Mouse (Mus musculus) heart, embryonic 11.5 days (tissue): Measurements from ENCODE around the gene Rtel1. TPM values are rescaled to one million over a fixed set of nuclear protein-coding genes. Genes with fewer than 3 reads are reported as not detected.
A peak's percentile ranks its signal among the peaks of the same experiment; 100 is the strongest.

Experiments
- ATAC-seq: fragments of 200-750 bp; cut with Nextera tagmentation; replicated peaks from 2 replicates; pipeline ENCODE4 v1.8.0; 2017; ENCODE audit warnings: moderate library complexity; ENCODE audit not compliant: insufficient number of reproducible peaks, low FRiP score, low TSS enrichment
- H3K27ac ChIP-seq: fragments of 300-500 bp; sonication (generic); 2 replicates; pipeline ENCODE4 v1.5.1; 2014; ENCODE audit warnings: mild to moderate bottlenecking, low read depth, low read length
- H3K27me3 ChIP-seq: fragments of 300-500 bp; sonication (generic); 2 replicates; pipeline ENCODE4 v1.6.1; 2014; ENCODE audit warnings: mild to moderate bottlenecking, low read length, mixed read lengths; ENCODE audit not compliant: control insufficient read depth, insufficient read depth
- H3K36me3 ChIP-seq: fragments of 300-500 bp; sonication (generic); 2 replicates; pipeline ENCODE4 v1.6.1; 2014; ENCODE audit warnings: mild to moderate bottlenecking, low read length, moderate library complexity, mixed read lengths; ENCODE audit not compliant: control insufficient read depth, insufficient read depth
- H3K4me1 ChIP-seq: fragments of 300-500 bp; sonication (generic); 2 replicates; pipeline ENCODE4 v1.6.1; 2014; ENCODE audit warnings: low read length; ENCODE audit not compliant: control insufficient read depth, insufficient read depth
- H3K4me2 ChIP-seq: fragments of 300-500 bp; sonication (generic); 2 replicates; pipeline ENCODE4 v1.6.1; 2014; ENCODE audit warnings: mild to moderate bottlenecking, moderate library complexity
- H3K4me3 ChIP-seq: fragments of 300-500 bp; sonication (generic); 2 replicates; pipeline ENCODE4 v1.5.1; 2014; ENCODE audit warnings: low read depth, low read length
- H3K9ac ChIP-seq: fragments of 300-500 bp; sonication (generic); 2 replicates; pipeline ENCODE4 v1.6.1; 2014; ENCODE audit warnings: mild to moderate bottlenecking, low read depth, low read length, moderate library complexity
- H3K9me3 ChIP-seq: fragments of 300-500 bp; sonication (generic); replicated peaks from 2 replicates; pipeline ENCODE4 v1.6.1; 2016; ENCODE audit warnings: low read length; ENCODE audit not compliant: control insufficient read depth
- WGBS: fragments of 180-500 bp; shearing (Covaris S2); extraction: QIAGEN DNeasy Blood & Tissue Kit; methylation state at CpG from one replicate; pipeline ENCODE4 v1.1.7; 2014; ENCODE audit not compliant: insufficient replicate concordance; 5-methylcytosine and 5-hydroxymethylcytosine counted together
- polyA plus RNA-seq: library from polyadenylated mRNA; unstranded; fragments of >200 nt; fragmentation: Nextera tagmentation; extraction: Ambion mirVana; gene quantifications from 2 replicates; pipeline ENCODE4 v1.2.1, GENCODE M21; 2014

Gene Rtel1
- polyA plus RNA-seq, 1 experiment from 2014 or later: 34.8 TPM

DNA sequence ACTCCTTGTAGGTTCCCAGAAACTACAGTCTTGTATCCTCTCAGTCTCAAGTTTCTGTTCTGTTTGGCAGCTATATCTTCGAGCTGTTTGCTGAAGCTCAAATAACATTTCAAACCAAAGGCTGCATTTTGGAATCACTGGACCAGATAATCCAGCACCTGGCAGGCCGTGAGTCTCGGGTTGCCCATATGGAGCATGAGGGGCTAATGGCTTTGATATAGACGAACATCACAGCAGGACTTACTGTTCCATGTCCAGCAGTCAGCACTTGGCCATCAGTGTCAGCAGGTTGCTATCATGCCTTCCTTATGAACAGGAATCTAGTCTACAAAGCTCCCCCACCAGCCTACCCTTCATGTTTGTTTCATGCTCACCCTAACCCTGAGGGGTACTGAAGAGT is 20.9 kb downstream of the Rtel1 start:
- Histone ChIP-seq H3K4me2 (no peak overlapping the region), H3K4me1 (no peaks in the 10 kb centered on the region), H3K27me3 (no peaks in the 10 kb centered on the region), H3K27ac (no peak overlapping the region), H3K9ac (no peak overlapping the region), H3K36me3 (peaks cover 19% of the 10 kb centered on the region), H3K4me3 (no peak overlapping the region), H3K9me3 (no peaks in the 10 kb centered on the region)
- ATAC-seq: no peak
- WGBS: 87% methylated on average over 4 of the region's 4 CpGs

- Histone ChIP-seq H3K27ac (peak overlapping the region; percentile 35; the same call in 1 of the 2 replicates), H3K4me1 (no peaks in the 10 kb centered on the region), H3K27me3 (no peaks in the 10 kb centered on the region), H3K4me2 (no peak overlapping the region), H3K9me3 (no peaks in the 10 kb centered on the region), H3K36me3 (peaks cover 18% of the 10 kb centered on the region), H3K9ac (no peak overlapping the region), H3K4me3 (no peak overlapping the region)
- ATAC-seq: no peak
- 69% methylated on average over 6 of the region's 6 CpGs for WGBS
Observed at GRCm38 (mm10) chr2:181342766-181343165, 23.2 kb downstream of the Rtel1 start.

- Histone ChIP-seq H3K4me1 (no peaks in the 10 kb centered on the region), H3K9me3 (no peaks in the 10 kb centered on the region), H3K27ac (no peak overlapping the region), H3K4me2 (no peak overlapping the region), H3K27me3 (no peaks in the 10 kb centered on the region), H3K9ac (no peak overlapping the region), H3K36me3 (peaks cover 37% of the 10 kb centered on the region), H3K4me3 (no peak overlapping the region)
- 77% methylated on average over 3 of the region's 3 CpGs for WGBS
- ATAC-seq: no peak
Observed at GRCm38 (mm10) chr2:181356780-181357179, 37.2 kb downstream of the Rtel1 start.

DNA sequence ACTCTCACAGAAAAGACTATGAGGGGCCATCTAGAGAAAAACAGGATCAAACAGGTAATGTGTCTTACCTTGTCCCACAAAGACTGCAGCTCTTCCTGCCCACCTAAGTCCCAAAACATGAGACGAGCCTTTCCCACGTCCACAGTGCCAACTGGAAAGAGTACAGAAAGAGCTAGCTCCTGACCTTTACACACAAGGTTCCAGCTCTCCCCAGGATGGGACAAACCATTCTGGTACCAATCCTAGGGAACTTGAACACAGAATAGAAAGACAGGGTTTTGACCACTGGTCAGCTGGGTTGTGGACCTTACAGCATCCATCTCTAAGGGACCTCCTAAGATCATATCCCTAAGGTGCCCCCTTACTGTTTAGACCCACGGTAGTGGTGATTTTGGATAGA is 44.4 kb downstream of the Rtel1 start:
- Histone ChIP-seq H3K36me3 (peaks cover 18% of the 10 kb centered on the region), H3K4me2 (peak overlapping the region; percentile 97), H3K27ac (no peak overlapping the region), H3K9me3 (no peaks in the 10 kb centered on the region), H3K9ac (peak overlapping the region; percentile 89), H3K4me3 (peak overlapping the region; percentile 94), H3K27me3 (no peaks in the 10 kb centered on the region), H3K4me1 (peaks cover 21% of the 10 kb centered on the region)
- WGBS: 86% methylated on average over 3 of the region's 3 CpGs
- no peak for ATAC-seq

DNA sequence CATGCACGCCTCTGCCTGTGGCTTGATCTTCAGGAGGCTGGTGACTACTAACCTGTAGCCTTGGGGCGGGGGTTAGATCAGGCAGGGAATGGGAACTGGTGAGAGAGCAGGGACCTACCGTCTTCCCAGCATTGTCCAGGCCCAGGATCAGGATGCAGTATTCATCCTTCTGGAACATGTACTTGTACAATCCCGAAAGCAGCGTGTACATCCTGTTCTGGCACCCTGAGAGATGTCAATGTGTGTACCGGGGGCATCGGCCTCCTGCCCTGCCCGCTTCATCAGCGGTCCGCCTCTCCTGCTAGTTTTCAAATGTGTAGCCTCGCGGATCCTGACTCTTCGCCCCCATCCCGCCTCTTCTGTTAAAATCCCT is 44.9 kb downstream of the Rtel1 start:
- peak; percentile 2; the same call in 1 of the 2 replicates for ATAC-seq
- H3K4me1 ChIP-seq: peaks cover 21% of the 10 kb centered on the region
- no peaks in the 10 kb centered on the region for H3K27me3 ChIP-seq
- H3K36me3 ChIP-seq: peaks cover 13% of the 10 kb centered on the region
- peak overlapping the region; percentile 97 for H3K4me2 ChIP-seq
- peak overlapping the region; percentile 89 for H3K9ac ChIP-seq
- H3K4me3 ChIP-seq: peak overlapping the region; percentile 94
- 7% methylated on average over 14 of the region's 14 CpGs for WGBS
- H3K27ac ChIP-seq: peak overlapping the region; percentile 90
- H3K9me3 ChIP-seq: no peaks in the 10 kb centered on the region

GRCm38 (mm10) chr2:181364860-181365596 is 45.5 kb downstream of the Rtel1 start, which contains the start of the genes Zgpat and Arfrp1:
TSS of gene Zgpat (plus strand) at chr2:181364928.
TSS of gene Arfrp1 (minus strand) at chr2:181365404.
- H3K9ac ChIP-seq: peak within 1 kb of the TSS; percentile 89
- WGBS: under 1% methylated on average over 68 of the region's 71 CpGs
- peak within 1 kb of the TSS; percentile 97 for H3K4me2 ChIP-seq
- H3K9me3 ChIP-seq: no peaks in the 10 kb centered on the region
- peaks cover 21% of the 10 kb centered on the region for H3K4me1 ChIP-seq
- peak within 1 kb of the TSS; percentile 94 for H3K4me3 ChIP-seq
- peaks cover 17% of the 10 kb centered on the region for H3K36me3 ChIP-seq
- ATAC-seq: peak; percentile 82
- H3K27me3 ChIP-seq: no peaks in the 10 kb centered on the region
- peak within 1 kb of the TSS; percentile 90 for H3K27ac ChIP-seq

GRCm38 (mm10) chr2:181365655-181366075 is 46.1 kb downstream of the Rtel1 start:
- H3K27ac ChIP-seq: peak overlapping the region; percentile 90
- no peaks in the 10 kb centered on the region for H3K27me3 ChIP-seq
- H3K4me3 ChIP-seq: peak overlapping the region; percentile 94
- H3K4me1 ChIP-seq: peaks cover 21% of the 10 kb centered on the region
- WGBS: under 1% methylated on average over 20 of the region's 20 CpGs
- peak overlapping the region; percentile 97 for H3K4me2 ChIP-seq
- peak overlapping the region; percentile 89 for H3K9ac ChIP-seq
- H3K36me3 ChIP-seq: peaks cover 15% of the 10 kb centered on the region
- ATAC-seq: peak; percentile 52
- H3K9me3 ChIP-seq: no peaks in the 10 kb centered on the region

- H3K4me1 ChIP-seq: peaks cover 14% of the 10 kb centered on the region
- no peak overlapping the region for H3K9ac ChIP-seq
- no peaks in the 10 kb centered on the region for H3K27me3 ChIP-seq
- 94% methylated on average over 5 of the region's 5 CpGs for WGBS
- H3K9me3 ChIP-seq: no peaks in the 10 kb centered on the region
- H3K4me2 ChIP-seq: no peak overlapping the region
- H3K27ac ChIP-seq: no peak overlapping the region
- H3K4me3 ChIP-seq: no peak overlapping the region
- no peak for ATAC-seq
- H3K36me3 ChIP-seq: peaks cover 9% of the 10 kb centered on the region
Observed at GRCm38 (mm10) chr2:181370001-181370400, 50.5 kb downstream of the Rtel1 start.

- Histone ChIP-seq H3K27ac (no peak overlapping the region), H3K4me3 (no peak overlapping the region), H3K4me1 (no peaks in the 10 kb centered on the region), H3K36me3 (peaks cover 11% of the 10 kb centered on the region; the same call in 1 of the 2 replicates), H3K9me3 (no peaks in the 10 kb centered on the region), H3K4me2 (no peak overlapping the region), H3K9ac (no peak overlapping the region), H3K27me3 (no peaks in the 10 kb centered on the region)
- WGBS: 86% methylated on average over 2 of the region's 2 CpGs
- no peak for ATAC-seq
Observed at GRCm38 (mm10) chr2:181375787-181376186, 56.2 kb downstream of the Rtel1 start.
